In the genomic region with DNA sequence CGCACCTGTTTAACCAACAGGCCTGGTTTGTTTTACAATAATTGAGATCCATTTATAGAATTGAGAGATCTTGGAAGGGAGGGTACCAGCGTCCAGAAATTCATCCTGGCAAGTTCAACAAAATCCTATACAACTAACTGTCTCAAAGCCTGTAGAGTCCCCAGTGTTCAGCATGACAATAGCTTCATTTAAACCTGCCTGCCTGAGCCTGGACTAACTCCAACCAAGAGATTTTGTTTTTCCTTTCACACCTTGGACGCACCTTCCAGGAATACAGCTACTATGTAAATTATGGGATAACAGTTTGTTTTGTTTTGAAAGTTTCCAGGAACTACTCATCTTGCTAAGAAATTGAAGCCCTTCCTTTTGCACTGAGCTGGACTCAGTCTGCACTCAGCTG, we compare ENCODE assay signal across 24 mouse cellular contexts.
"Had no signal": no experiment of that assay in that cellular context is flagged by ENCODE, and none has a peak within 500 bp of the region (broad histone marks: within the 10 kb centered on the region; RNA-seq: fewer than 3 reads in every experiment).

No protein-coding gene starts in this region.

- ATAC-seq: hindbrain, embryonic 16.5 days; inflammation-experienced regulatory T-cells, adult 6 months; intestine, embryonic 15.5 days; intestine, postnatal 0 days had no signal

- DNase-seq: gastrocnemius, postnatal 14 days; heart, adult 18-20 months; heart, postnatal 10 days; heart, postnatal 4 days; kidney, adult 18-20 months; kidney, adult 8-10 months; kidney, postnatal 14 days; kidney, postnatal 36 days; liver; liver, embryonic 13.5 days had no signal

- H3K4me3 ChIP-seq: heart, embryonic 10.5 days; heart, embryonic 12.5 days; hindbrain, embryonic 10.5 days; hindbrain, embryonic 12.5 days; intestine, embryonic 15.5 days; left cerebral cortex, adult 2 months; limb, embryonic 10.5 days; limb, embryonic 12.5 days; liver, embryonic 13.5 days; liver, embryonic 15.5 days had no signal

- H3K27ac ChIP-seq: heart, embryonic 10.5 days; hindbrain, embryonic 10.5 days; hindbrain, embryonic 12.5 days; hindbrain, embryonic 14.5 days; intestine, embryonic 15.5 days; kidney, postnatal 0 days; left cerebral cortex, adult 2 months; limb, embryonic 10.5 days; limb, embryonic 12.5 days; liver, embryonic 13.5 days; liver, embryonic 15.5 days had no signal

- H3K27me3 ChIP-seq: hindbrain, embryonic 12.5 days; intestine, embryonic 15.5 days; limb, embryonic 12.5 days; liver, embryonic 13.5 days; liver, embryonic 15.5 days had no signal

- H3K4me1 ChIP-seq: hindbrain, embryonic 10.5 days; hindbrain, embryonic 12.5 days; intestine, embryonic 15.5 days had no signal

- H3K9ac ChIP-seq: heart, embryonic 12.5 days; hindbrain, embryonic 12.5 days; hindbrain, embryonic 14.5 days; intestine, embryonic 15.5 days; limb, embryonic 12.5 days; liver, embryonic 13.5 days; liver, embryonic 15.5 days had no signal

- H3K9me3 ChIP-seq: heart, embryonic 10.5 days; heart, embryonic 12.5 days; hindbrain, embryonic 10.5 days; hindbrain, embryonic 12.5 days; intestine, embryonic 15.5 days; limb, embryonic 10.5 days; limb, embryonic 12.5 days; liver, embryonic 13.5 days; liver, embryonic 15.5 days had no signal

- H3K36me3 ChIP-seq: heart, embryonic 10.5 days; limb, embryonic 10.5 days; limb, embryonic 12.5 days; liver, embryonic 15.5 days had no signal
